Mouse (Mus musculus) liver, postnatal 0 days (tissue): ENCODE measurements around the gene Mfsd4b1. TPM values are rescaled to one million over a fixed set of nuclear protein-coding genes. Genes with fewer than 3 reads are reported as not detected.

ENCODE experiments used
- ATAC-seq: fragments of 200-750 bp; cut with Nextera tagmentation; 2 replicates; pipeline ENCODE4 v1.8.0; 2017; ENCODE audit warnings: mild to moderate bottlenecking, moderate library complexity
- DNase-seq: peaks from one replicate; pipeline ENCODE4 v3.0.0-alpha.2; 2016
- H3K27ac ChIP-seq: fragments of 300-500 bp; sonication (generic); 2 replicates; pipeline ENCODE4 v1.5.1; 2014; ENCODE audit warnings: antibody characterized with exemption, moderate library complexity, mild to moderate bottlenecking, low read depth
- H3K27me3 ChIP-seq: fragments of 300-500 bp; sonication (generic); 2 replicates; pipeline ENCODE4 v1.6.1; 2014; ENCODE audit warnings: low read length, control low read depth, mixed read lengths; ENCODE audit not compliant: insufficient read depth
- H3K36me3 ChIP-seq: fragments of 300-500 bp; sonication (generic); replicated peaks from 2 replicates; pipeline ENCODE4 v1.6.1; 2014; ENCODE audit warnings: mild to moderate bottlenecking, control low read depth, low read length, moderate library complexity, mixed read lengths; ENCODE audit not compliant: insufficient read depth
- H3K4me1 ChIP-seq: fragments of 300-500 bp; sonication (generic); 2 replicates; pipeline ENCODE4 v1.6.1; 2014; ENCODE audit warnings: antibody characterized with exemption, mild to moderate bottlenecking, control low read depth; ENCODE audit not compliant: insufficient read depth
- H3K4me2 ChIP-seq: fragments of 300-500 bp; sonication (generic); 2 replicates; pipeline ENCODE4 v1.6.1; 2014; ENCODE audit warnings: low read depth, mild to moderate bottlenecking, low read length, moderate library complexity, mixed read lengths
- H3K4me3 ChIP-seq: fragments of 300-500 bp; sonication (generic); 2 replicates; pipeline ENCODE4 v1.5.1; 2014; ENCODE audit warnings: low read depth, low read length
- H3K9ac ChIP-seq: fragments of 300-500 bp; sonication (generic); replicated peaks from 2 replicates; pipeline ENCODE4 v1.6.1; 2014; ENCODE audit warnings: mild to moderate bottlenecking, moderate library complexity
- H3K9me3 ChIP-seq: fragments of 300-500 bp; sonication (generic); 2 replicates; pipeline ENCODE4 v1.6.1; 2016; ENCODE audit warnings: mild to moderate bottlenecking, control low read depth, low read length, mixed read lengths
- CTCF ChIP-seq: sonication (generic); IDR thresholded peaks from 2 replicates; pipeline ENCODE4 v1.5.1; 2016; ENCODE audit warnings: antibody characterized with exemption, low read depth
- EP300 ChIP-seq: IDR thresholded peaks from 2 replicates; pipeline ENCODE4 v1.6.1; 2016; ENCODE audit warnings: antibody characterized with exemption, low read depth, mild to moderate bottlenecking
- WGBS: fragments of 180-500 bp; shearing (Covaris S2); extraction: QIAGEN DNeasy Blood & Tissue Kit; methylation state at CpG from one replicate; pipeline ENCODE4 v1.1.7; 2014; ENCODE audit not compliant: insufficient replicate concordance; 5-methylcytosine and 5-hydroxymethylcytosine counted together
- polyA plus RNA-seq: library from polyadenylated mRNA; unstranded; fragments of >200 nt; fragmentation: Nextera tagmentation; extraction: Ambion mirVana; gene quantifications from 2 replicates; pipeline ENCODE4 v1.2.1, GENCODE M21; 2015

Gene Mfsd4b1
- polyA plus RNA-seq, 1 experiment from 2014 or later = 6.1 TPM

GRCm38 (mm10) chr10:39961906-39962305 lies 63.2 kb downstream of the Mfsd4b1 start:
- Histone ChIP-seq H3K27ac (no peak overlapping the region), H3K9ac (no peak overlapping the region), H3K36me3 (no peaks in the 10 kb centered on the region), H3K4me3 (no peak overlapping the region), H3K9me3 (no peaks in the 10 kb centered on the region), H3K4me2 (no peak overlapping the region), H3K4me1 (peaks cover 19% of the 10 kb centered on the region), H3K27me3 (no peaks in the 10 kb centered on the region)
- TF ChIP-seq CTCF (no peak), EP300 (no peak)
- no peak for ATAC-seq
- no peak for DNase-seq
- 19% methylated on average over 1 of the region's 1 CpGs for WGBS

- H3K36me3 ChIP-seq = no peaks in the 10 kb centered on the region
- H3K27ac ChIP-seq = no peak overlapping the region
- DNase-seq (no peak), ATAC-seq (peak; percentile 16)
- peak overlapping the region; percentile 74; the same call in 1 of the 2 replicates for H3K4me2 ChIP-seq
- 47% methylated on average over 11 of the region's 11 CpGs for WGBS
- H3K4me3 ChIP-seq = no peak overlapping the region
- no peaks in the 10 kb centered on the region for H3K9me3 ChIP-seq
- TF ChIP-seq EP300 (no peak), CTCF (no peak)
- no peaks in the 10 kb centered on the region for H3K27me3 ChIP-seq
- H3K9ac ChIP-seq = no peak overlapping the region
- peaks cover 20% of the 10 kb centered on the region for H3K4me1 ChIP-seq
Observed at GRCm38 (mm10) chr10:39960441-39960822, 64.6 kb downstream of the Mfsd4b1 start.

- ATAC-seq (peak; percentile 99), DNase-seq (peak; percentile 93)
- Histone ChIP-seq H3K36me3 (no peaks in the 10 kb centered on the region), H3K9ac (peak within 1 kb of the TSS; percentile 75), H3K4me3 (peak within 1 kb of the TSS; percentile 56), H3K27me3 (no peaks in the 10 kb centered on the region), H3K4me2 (peak within 1 kb of the TSS; percentile 74), H3K27ac (peak within 1 kb of the TSS; percentile 91), H3K9me3 (no peaks in the 10 kb centered on the region), H3K4me1 (peaks cover 20% of the 10 kb centered on the region)
- 2% methylated on average over 37 of the region's 38 CpGs for WGBS
- TF ChIP-seq CTCF (peak; percentile 86), EP300 (peak; percentile 79; the same call in 1 of the 2 replicates)
Observed at GRCm38 (mm10) chr10:39959761-39960440, 65.2 kb downstream of the Mfsd4b1 start, which contains the start of gene Mfsd4b3. Gene Mfsd4b3 (minus strand): TSS chr10:39960153.

- Histone ChIP-seq H3K27ac (no peak overlapping the region), H3K9ac (no peak overlapping the region), H3K27me3 (no peaks in the 10 kb centered on the region), H3K9me3 (no peaks in the 10 kb centered on the region), H3K4me2 (no peak overlapping the region), H3K4me3 (no peak overlapping the region), H3K4me1 (peaks cover 20% of the 10 kb centered on the region), H3K36me3 (no peaks in the 10 kb centered on the region)
- no peak for DNase-seq
- no peak for ATAC-seq
- TF ChIP-seq CTCF (peak; percentile 58), EP300 (no peak)
- 58% methylated on average over 4 of the region's 4 CpGs for WGBS
Observed at GRCm38 (mm10) chr10:39958266-39958665, 66.8 kb downstream of the Mfsd4b1 start.

DNA sequence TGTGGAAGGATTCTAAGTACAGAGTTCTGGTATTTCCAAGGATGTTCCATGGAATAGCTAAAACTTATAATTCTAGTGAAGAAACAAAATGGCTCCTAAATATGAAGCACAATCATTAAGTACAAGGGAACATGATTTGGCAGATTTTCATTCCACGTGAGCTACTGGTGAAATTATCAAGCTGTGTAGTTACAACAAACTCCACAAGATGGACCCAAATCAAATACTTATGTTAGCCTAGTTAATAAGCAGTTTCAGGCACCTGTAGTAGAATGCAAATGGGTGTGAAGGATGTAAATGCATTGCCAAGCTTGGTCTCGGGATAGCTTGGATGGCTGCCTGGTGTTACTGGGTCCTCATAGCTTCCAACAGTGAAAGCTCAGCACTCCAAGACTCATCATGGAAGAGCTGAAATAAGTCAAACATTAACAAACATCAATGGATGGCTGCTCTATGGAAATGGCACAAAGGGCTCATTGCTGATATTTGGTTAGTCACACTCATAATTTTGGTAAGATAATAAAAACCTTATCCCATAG lies 68.7 kb downstream of the Mfsd4b1 start:
- H3K4me1 ChIP-seq = peaks cover 20% of the 10 kb centered on the region
- H3K4me2 ChIP-seq = no peak overlapping the region
- no peak overlapping the region for H3K27ac ChIP-seq
- H3K4me3 ChIP-seq = no peak overlapping the region
- DNase-seq (no peak), ATAC-seq (no peak)
- H3K9me3 ChIP-seq = no peaks in the 10 kb centered on the region
- WGBS = 48% methylated on average over 2 of the region's 2 CpGs
- TF ChIP-seq EP300 (no peak), CTCF (peak; percentile 19)
- H3K9ac ChIP-seq = no peak overlapping the region
- no peaks in the 10 kb centered on the region for H3K36me3 ChIP-seq
- H3K27me3 ChIP-seq = no peaks in the 10 kb centered on the region

DNA sequence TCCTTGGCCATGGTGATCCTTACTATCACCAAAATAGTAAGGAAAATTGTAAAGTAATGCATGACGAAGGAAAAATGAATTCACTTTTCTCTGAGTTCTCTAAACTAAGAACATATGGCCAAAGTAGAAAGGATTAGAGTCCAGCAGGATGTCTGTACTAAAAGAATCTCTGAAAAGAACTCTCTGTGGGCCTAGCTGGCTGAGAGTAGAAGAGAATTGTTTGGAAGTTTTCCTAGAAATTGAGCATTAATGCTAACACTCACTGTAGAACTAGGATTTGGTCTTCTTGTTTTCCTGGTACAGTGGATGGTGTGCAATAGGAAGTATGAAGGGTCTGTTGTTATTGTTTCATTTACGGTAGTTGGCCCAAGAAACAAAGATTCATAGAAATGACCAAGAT lies 69.9 kb downstream of the Mfsd4b1 start:
- DNase-seq (no peak), ATAC-seq (no peak)
- H3K9ac ChIP-seq = no peak overlapping the region
- TF ChIP-seq CTCF (no peak), EP300 (no peak)
- no peaks in the 10 kb centered on the region for H3K36me3 ChIP-seq
- H3K4me3 ChIP-seq = no peak overlapping the region
- H3K27ac ChIP-seq = no peak overlapping the region
- peaks cover 17% of the 10 kb centered on the region for H3K4me1 ChIP-seq
- no peaks in the 10 kb centered on the region for H3K9me3 ChIP-seq
- no peaks in the 10 kb centered on the region for H3K27me3 ChIP-seq
- H3K4me2 ChIP-seq = no peak overlapping the region
- WGBS = 78% methylated on average over 2 of the region's 2 CpGs

Other genes with a start within 250 kb of the Mfsd4b1 start
- gene Mfsd4b4, start 126.0 kb downstream of the Mfsd4b1 start, polyA plus RNA-seq = 1.4 and 1.6 TPM in 2 replicates
- gene Mfsd4b2, start 98.3 kb downstream of the Mfsd4b1 start, polyA plus RNA-seq = not detected in 2 replicates
- gene Mfsd4b3, start 65.1 kb downstream of the Mfsd4b1 start, polyA plus RNA-seq = 4.8 and 5.5 TPM in 2 replicates
- 0.06 and 0.09 TPM in 2 replicates for gene Mfsd4b5, start 38.6 kb downstream of the Mfsd4b1 start, polyA plus RNA-seq
- 20.2 and 22.1 TPM in 2 replicates for gene Slc16a10, start 117.0 kb upstream of the Mfsd4b1 start, polyA plus RNA-seq
- 23.7 and 24.1 TPM in 2 replicates for gene Rpf2, start 221.8 kb upstream of the Mfsd4b1 start, polyA plus RNA-seq
- gene Gtf3c6, start 232.8 kb upstream of the Mfsd4b1 start, polyA plus RNA-seq = 23.7 and 28.3 TPM in 2 replicates